Mouse (Mus musculus): ENCODE results near the gene Ttc19. TPM values are rescaled to one million over a fixed set of nuclear protein-coding genes. Genes with fewer than 3 reads are reported as not detected.

Gene Ttc19
- total and polyA plus RNA-seq, 3 experiments, result 11.4 to 12.7 TPM; not detected in 1

GRCm38 (mm10) chr11:62247759-62248400 lies 33.4 kb upstream of the Ttc19 start (continued):
- TF ChIP-seq MEF2A (IDR thresholded peaks at IDR 0.05; ENCODE audit: extremely low read depth, insufficient replicate concordance, low read depth, low read length, poor library complexity, severe bottlenecking), result no peak
- TF ChIP-seq TBP (IDR thresholded peaks at IDR 0.05; ENCODE audit: low read depth, low read length), result peak; percentile 97
- no peak for TF ChIP-seq POLR2A (IDR thresholded peaks at IDR 0.05; ENCODE audit: control insufficient read depth in 1 of 2, insufficient read depth in 1 of 2, low read depth in 1 of 2, low read length in 2 of 2, poor library complexity in 1 of 2)

- peak; percentile 86 for DNase-seq (ENCODE audit: low read depth, low spot score)
- H3K27me3 ChIP-seq (ENCODE audit: control insufficient read depth in 1 of 2, insufficient read depth in 2 of 2, low read length in 2 of 2), result no peaks in the 10 kb centered on the region
- TF ChIP-seq USF2 (IDR thresholded peaks at IDR 0.05; ENCODE audit: borderline replicate concordance in 1 of 2, insufficient read depth in 1 of 2, low read depth in 1 of 2, low read length in 2 of 2) (no peak), ZKSCAN1 (IDR thresholded peaks at IDR 0.05; ENCODE audit: low read depth, low read length) (0 out of 2 replicates have a peak, but pooled peaks have one; percentile 7), MAZ (IDR thresholded peaks at IDR 0.05; ENCODE audit: low read depth, low read length) (0 out of 2 replicates have a peak, but pooled peaks have one; percentile 39), MAFK (IDR thresholded peaks at IDR 0.05; ENCODE audit: borderline replicate concordance, low read depth, low read length) (no peak), GATA1 (IDR thresholded peaks at IDR 0.05; ENCODE audit: low read depth, low read length) (no peak), POLR2A (IDR thresholded peaks at IDR 0.05; ENCODE audit: control insufficient read depth in 1 of 2, insufficient read depth in 1 of 2, low read depth in 1 of 2, low read length in 2 of 2, poor library complexity in 1 of 2) (peak; percentile 48 to 71; a peak in 3 of 4 replicates), MAX (IDR thresholded peaks at IDR 0.05; ENCODE audit: low read length) (peak; percentile 77), NELFE (IDR thresholded peaks at IDR 0.05; ENCODE audit: low read depth, low read length) (peak; percentile 31), ZMIZ1 (IDR thresholded peaks at IDR 0.05; ENCODE audit: low read depth, low read length) (no peak), ETS1 (IDR thresholded peaks at IDR 0.05; ENCODE audit: low read depth, low read length) (0 out of 2 replicates have a peak, but pooled peaks have one; percentile 5), NRF1 (IDR thresholded peaks at IDR 0.05; ENCODE audit: insufficient read depth, low read depth, low read length, poor library complexity, severe bottlenecking) (0 out of 2 replicates have a peak, but pooled peaks have one; percentile 8)
- H3K9me3 ChIP-seq (replicated peaks; ENCODE audit: insufficient read depth, low read length), result no peaks in the 10 kb centered on the region
- H3K4me1 ChIP-seq (ENCODE audit: control insufficient read depth in 1 of 2, insufficient read depth in 2 of 2, low read length in 2 of 2), result peaks cover 0 to 16% of the 10 kb centered on the region in 2 experiments; a peak in 3 of 4 replicates
- H3K4me3 ChIP-seq (ENCODE audit: control insufficient read depth in 1 of 2, insufficient read depth in 1 of 2, low read depth in 2 of 2, low read length in 2 of 2), result peak within 1 kb of the TSS; percentile 76 to 79
- H3K36me3 ChIP-seq (ENCODE audit: control insufficient read depth in 1 of 2, insufficient read depth in 2 of 2, low read length in 2 of 2), result peaks cover 0 to 13% of the 10 kb centered on the region in 2 experiments; a peak in 2 of 4 replicates
- peak within 1 kb of the TSS; percentile 71 for H3K9ac ChIP-seq (ENCODE audit: control insufficient read depth, low read depth, low read length, poor library complexity, severe bottlenecking)
- no peak within 1 kb of the TSS for H3K27ac ChIP-seq (ENCODE audit: control insufficient read depth, low read depth, low read length)
- H3K79me2 ChIP-seq (ENCODE audit: control insufficient read depth, insufficient read depth, low read length, poor library complexity), result no peaks in the 10 kb centered on the region
Observed at GRCm38 (mm10) chr11:62248401-62249244, 32.6 kb upstream of the Ttc19 start, which contains the start of gene Adora2b. Adora2b (plus strand) TSS chr11:62248984.
